Mouse (Mus musculus) C2C12 (cell line): ENCODE results near the gene Rpl36al. TPM values are rescaled to one million over a fixed set of nuclear protein-coding genes. Genes with fewer than 3 reads are reported as not detected.

Experiments
- H3K27me3 ChIP-seq: one replicate; pipeline ENCODE4 v1.6.1; 2011; ENCODE audit not compliant: control insufficient read depth, insufficient read depth, insufficient read length
- H3K36me3 ChIP-seq: one replicate; pipeline ENCODE4 v1.6.1; 2011; ENCODE audit not compliant: control insufficient read depth, insufficient read depth
- H3K4me3 ChIP-seq: one replicate; pipeline ENCODE4 v1.5.1; 2011; ENCODE audit warnings: mild to moderate bottlenecking, control low read depth; ENCODE audit not compliant: poor library complexity, insufficient read depth, severe bottlenecking
- H3K79me2 ChIP-seq: one replicate; pipeline ENCODE4 v1.6.1; 2011; ENCODE audit not compliant: control insufficient read depth, insufficient read depth
- H3K79me3 ChIP-seq: one replicate; pipeline ENCODE4 v1.6.1; 2011; ENCODE audit warnings: low read depth, control low read depth
- H3ac ChIP-seq: one replicate; pipeline ENCODE3; 2011; ENCODE audit warnings: low read depth; ENCODE audit not compliant: control insufficient read depth, insufficient read length
- CEBPB ChIP-seq: IDR thresholded peaks from one replicate; pipeline ENCODE4 v1.6.1; 2011; ENCODE audit warnings: low read depth, mild to moderate bottlenecking, control low read depth, moderate library complexity
- CTCF ChIP-seq: IDR thresholded peaks from one replicate; pipeline ENCODE4 v1.5.1; 2011; ENCODE audit not compliant: control insufficient read depth, insufficient read depth, insufficient read length
- FOSL1 ChIP-seq: IDR thresholded peaks from one replicate; pipeline ENCODE4 v1.8.0; 2011; ENCODE audit warnings: mild to moderate bottlenecking, low read length; ENCODE audit not compliant: poor library complexity, insufficient read depth, severe bottlenecking
- MAX ChIP-seq: IDR thresholded peaks from one replicate; pipeline ENCODE4 v1.6.1; 2011; ENCODE audit warnings: mild to moderate bottlenecking, control low read depth
- MYOD1 ChIP-seq: IDR thresholded peaks from one replicate; pipeline ENCODE4 v1.6.1; 2011; ENCODE audit warnings: low read depth; ENCODE audit not compliant: control insufficient read depth, insufficient read length
- MYOG ChIP-seq: IDR thresholded peaks from one replicate; pipeline ENCODE4 v1.6.1; 2011; ENCODE audit not compliant: control insufficient read depth, insufficient read length; ENCODE audit errors: extremely low read depth
- USF1 ChIP-seq: IDR thresholded peaks from one replicate; pipeline ENCODE4 v1.6.1; 2011; ENCODE audit warnings: low read depth, mild to moderate bottlenecking, control low read depth, moderate library complexity
- microRNA-seq: library from miRNA; unstranded; fragments of <30 nt; microRNA quantifications from one replicate; pipeline ENCODE4, GENCODE M21; 2019; ENCODE audit warnings: borderline microRNAs expressed
- polyA plus RNA-seq: library from polyadenylated mRNA; unstranded; fragments of >200 nt; fragmentation: generic; extraction: Trizol; gene quantifications from one replicate; pipeline ENCODE4 v1.2.1, GENCODE M21; 2012; ENCODE audit warnings: missing spikeins

Rpl36al gene
- polyA plus RNA-seq, 1 experiment: 980 TPM

- no peaks in the 10 kb centered on the region for H3K36me3 ChIP-seq
- no peaks in the 10 kb centered on the region for H3K79me3 ChIP-seq
- TF ChIP-seq USF1 (no peak), CTCF (no peak), MYOG (no peak), MAX (no peak), FOSL1 (no peak), CEBPB (no peak), MYOD1 (no peak)
- H3K4me3 ChIP-seq: no peak overlapping the region
- peaks cover 6% of the 10 kb centered on the region for H3K27me3 ChIP-seq
- H3ac ChIP-seq: no peak overlapping the region
- H3K79me2 ChIP-seq: no peaks in the 10 kb centered on the region
These were observed 44.0 kb downstream of the Rpl36al start for GRCm38 (mm10) chr12:69139841-69140240.

DNA sequence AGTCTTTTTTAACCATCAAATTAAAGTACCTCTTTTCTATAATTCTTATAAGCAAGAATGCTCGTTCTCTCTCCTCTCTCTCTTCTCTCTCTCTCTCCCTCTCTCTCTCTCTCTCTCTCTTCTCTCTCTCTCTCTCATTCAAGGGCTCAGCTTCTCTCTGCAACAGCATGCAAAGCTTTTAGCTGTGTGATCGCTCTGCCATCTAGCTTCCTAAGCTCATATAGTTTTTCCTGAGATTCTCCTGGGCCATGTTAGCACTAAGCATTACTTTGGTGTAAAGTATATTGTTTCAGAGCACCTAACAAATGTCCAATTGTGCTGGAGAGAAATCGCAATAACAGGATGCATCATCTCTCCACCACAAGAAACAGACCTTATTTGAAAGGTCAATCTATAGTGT is 44.7 kb downstream of the Rpl36al start:
- TF ChIP-seq MYOG: no peak
- no peak for TF ChIP-seq FOSL1
- no peak for TF ChIP-seq MYOD1
- TF ChIP-seq USF1: no peak
- TF ChIP-seq CEBPB: no peak
- no peak for TF ChIP-seq CTCF
- no peak for TF ChIP-seq MAX
- Histone ChIP-seq H3ac (no peak overlapping the region), H3K79me3 (no peaks in the 10 kb centered on the region), H3K36me3 (no peaks in the 10 kb centered on the region), H3K79me2 (no peaks in the 10 kb centered on the region), H3K4me3 (no peak overlapping the region), H3K27me3 (peaks cover 6% of the 10 kb centered on the region)

Small RNA genes lying within 50 kb of the gene (microRNA-seq; reads per million reads assigned to microRNA genes)
- gene Gm47287 (not detected), gene Gm47295 (0.12 reads per million)

Other genes with a start within 250 kb of the Rpl36al start
- 10,268 TPM for gene Rps29, start 24.9 kb downstream of the Rpl36al start, polyA plus RNA-seq
- gene Lrr1, start 15.3 kb downstream of the Rpl36al start, polyA plus RNA-seq: 30.4 TPM
- gene Mgat2, start 74 bp upstream of the Rpl36al start, polyA plus RNA-seq: 39.6 TPM
- gene Gm49383, start 13.0 kb upstream of the Rpl36al start, polyA plus RNA-seq: 15.4 TPM
- gene Dnaaf2, start 14.3 kb upstream of the Rpl36al start, polyA plus RNA-seq: 6.5 TPM
- gene Gm49384, start 20.2 kb upstream of the Rpl36al start, polyA plus RNA-seq: 14.2 TPM
- 14.2 TPM for gene Pole2, start 44.1 kb upstream of the Rpl36al start, polyA plus RNA-seq
- gene Klhdc1, start 57.1 kb upstream of the Rpl36al start, polyA plus RNA-seq: 1.8 TPM
- gene Klhdc2, start 112.6 kb upstream of the Rpl36al start, polyA plus RNA-seq: 62.6 TPM
- gene Nemf, start 173.1 kb upstream of the Rpl36al start, polyA plus RNA-seq: 6.4 TPM
- gene Arf6, start 188.1 kb upstream of the Rpl36al start, polyA plus RNA-seq: 87.3 TPM
- 6.5 TPM for gene Gm9887, start 188.4 kb upstream of the Rpl36al start, polyA plus RNA-seq